Mouse (Mus musculus) urinary bladder, adult 2 months (tissue): Measurements from ENCODE around the gene Usp38. TPM values are rescaled to one million over a fixed set of nuclear protein-coding genes. Genes with fewer than 3 reads are reported as not detected.
"Not testable (repeated sequence)": the region's sequence is repeated elsewhere in the genome, so short reads cannot be mapped to it uniquely, and the experiment has no call there.

Experiments
- DNase-seq: peaks from one replicate; pipeline ENCODE4 v3.0.0; 2022; ENCODE audit warnings: low spot score
- polyA plus RNA-seq: library from polyadenylated mRNA; depleted of rRNA; stranded (reverse); fragments of >200 nt; gene quantifications from 2 replicates; pipeline ENCODE4 v1.2.3, GENCODE M21; 2012; rRNA removed

The Usp38 gene
- 9.9 and 10.2 TPM in 2 replicates for polyA plus RNA-seq

- DNase-seq = peak; percentile 99
Measured at GRCm38 (mm10) chr8:81014789-81015699, at the start of gene Usp38. TSS of gene Usp38 (minus strand) at chr8:81014928.

GRCm38 (mm10) chr8:81062566-81062965, 47.8 kb upstream of the Usp38 start:
- no peak for DNase-seq

GRCm38 (mm10) chr8:81061950-81062349, 47.2 kb upstream of the Usp38 start:
- DNase-seq = no peak

- DNase-seq = no peak
Measured at GRCm38 (mm10) chr8:81044201-81044600, 29.5 kb upstream of the Usp38 start.

- DNase-seq = no peak
Measured at GRCm38 (mm10) chr8:81027991-81028390, 13.3 kb upstream of the Usp38 start.

- not testable (repeated sequence) for DNase-seq
Measured at GRCm38 (mm10) chr8:81017548-81017947, 2.8 kb upstream of the Usp38 start.

GRCm38 (mm10) chr8:81013811-81014530, 757 bp downstream of the Usp38 start:
- DNase-seq = no peak

GRCm38 (mm10) chr8:81012699-81013098, 2.0 kb downstream of the Usp38 start:
- DNase-seq = no peak

- DNase-seq = no peak
Measured at GRCm38 (mm10) chr8:81012031-81012560, 2.6 kb downstream of the Usp38 start.

- DNase-seq = no peak
Measured at GRCm38 (mm10) chr8:81010386-81010785, 4.3 kb downstream of the Usp38 start.

GRCm38 (mm10) chr8:81005114-81005513, 9.6 kb downstream of the Usp38 start:
- DNase-seq = no peak

- no peak for DNase-seq
Measured at GRCm38 (mm10) chr8:80996632-80997031, 18.1 kb downstream of the Usp38 start.

- no peak for DNase-seq
Measured at GRCm38 (mm10) chr8:80991937-80992336, 22.8 kb downstream of the Usp38 start.

GRCm38 (mm10) chr8:80982829-80983228, 31.9 kb downstream of the Usp38 start:
- DNase-seq = no peak

- no peak for DNase-seq
Measured at GRCm38 (mm10) chr8:80981696-80982095, 33.0 kb downstream of the Usp38 start.

- DNase-seq = no peak
Measured at GRCm38 (mm10) chr8:80980063-80980462, 34.7 kb downstream of the Usp38 start.

GRCm38 (mm10) chr8:80977231-80977630, 37.5 kb downstream of the Usp38 start:
- no peak for DNase-seq

- no peak for DNase-seq
Measured at GRCm38 (mm10) chr8:80971150-80971549, 43.6 kb downstream of the Usp38 start.

- no peak for DNase-seq
Measured at GRCm38 (mm10) chr8:80970000-80970685, 44.6 kb downstream of the Usp38 start.

- no peak for DNase-seq
Measured at GRCm38 (mm10) chr8:80969423-80969822, 45.3 kb downstream of the Usp38 start.

GRCm38 (mm10) chr8:80963095-80963494, 51.6 kb downstream of the Usp38 start:
- DNase-seq = no peak

GRCm38 (mm10) chr8:80962592-80962983, 52.1 kb downstream of the Usp38 start:
- no peak for DNase-seq
